Mouse (Mus musculus) heart, embryonic 11.5 days (tissue): Measurements from ENCODE around the gene Glis1. TPM values are rescaled to one million over a fixed set of nuclear protein-coding genes. Genes with fewer than 3 reads are reported as not detected.

ENCODE experiments used
- ATAC-seq: fragments of 200-750 bp; cut with Nextera tagmentation; replicated peaks from 2 replicates; pipeline ENCODE4 v1.8.0; 2017; ENCODE audit warnings: moderate library complexity; ENCODE audit not compliant: insufficient number of reproducible peaks, low FRiP score, low TSS enrichment
- H3K27ac ChIP-seq: fragments of 300-500 bp; sonication (generic); 2 replicates; pipeline ENCODE4 v1.5.1; 2014; ENCODE audit warnings: mild to moderate bottlenecking, low read depth, low read length
- H3K27me3 ChIP-seq: fragments of 300-500 bp; sonication (generic); 2 replicates; pipeline ENCODE4 v1.6.1; 2014; ENCODE audit warnings: mild to moderate bottlenecking, low read length, mixed read lengths; ENCODE audit not compliant: control insufficient read depth, insufficient read depth
- H3K36me3 ChIP-seq: fragments of 300-500 bp; sonication (generic); 2 replicates; pipeline ENCODE4 v1.6.1; 2014; ENCODE audit warnings: mild to moderate bottlenecking, low read length, moderate library complexity, mixed read lengths; ENCODE audit not compliant: control insufficient read depth, insufficient read depth
- H3K4me1 ChIP-seq: fragments of 300-500 bp; sonication (generic); 2 replicates; pipeline ENCODE4 v1.6.1; 2014; ENCODE audit warnings: low read length; ENCODE audit not compliant: control insufficient read depth, insufficient read depth
- H3K4me2 ChIP-seq: fragments of 300-500 bp; sonication (generic); 2 replicates; pipeline ENCODE4 v1.6.1; 2014; ENCODE audit warnings: mild to moderate bottlenecking, moderate library complexity
- H3K4me3 ChIP-seq: fragments of 300-500 bp; sonication (generic); 2 replicates; pipeline ENCODE4 v1.5.1; 2014; ENCODE audit warnings: low read depth, low read length
- H3K9ac ChIP-seq: fragments of 300-500 bp; sonication (generic); 2 replicates; pipeline ENCODE4 v1.6.1; 2014; ENCODE audit warnings: mild to moderate bottlenecking, low read depth, low read length, moderate library complexity
- H3K9me3 ChIP-seq: fragments of 300-500 bp; sonication (generic); replicated peaks from 2 replicates; pipeline ENCODE4 v1.6.1; 2016; ENCODE audit warnings: low read length; ENCODE audit not compliant: control insufficient read depth
- WGBS: fragments of 180-500 bp; shearing (Covaris S2); extraction: QIAGEN DNeasy Blood & Tissue Kit; methylation state at CpG from one replicate; pipeline ENCODE4 v1.1.7; 2014; ENCODE audit not compliant: insufficient replicate concordance; 5-methylcytosine and 5-hydroxymethylcytosine counted together
- polyA plus RNA-seq: library from polyadenylated mRNA; unstranded; fragments of >200 nt; fragmentation: Nextera tagmentation; extraction: Ambion mirVana; gene quantifications from 2 replicates; pipeline ENCODE4 v1.2.1, GENCODE M21; 2014

The Glis1 gene
- polyA plus RNA-seq, 1 experiment from 2014 or later = 0.94 TPM

- 94% methylated on average over 2 of the region's 2 CpGs for WGBS
- no peak for ATAC-seq
- H3K27ac ChIP-seq = no peak overlapping the region
Observed at GRCm38 (mm10) chr4:107668514-107668913, 234.1 kb downstream of the Glis1 start.

DNA sequence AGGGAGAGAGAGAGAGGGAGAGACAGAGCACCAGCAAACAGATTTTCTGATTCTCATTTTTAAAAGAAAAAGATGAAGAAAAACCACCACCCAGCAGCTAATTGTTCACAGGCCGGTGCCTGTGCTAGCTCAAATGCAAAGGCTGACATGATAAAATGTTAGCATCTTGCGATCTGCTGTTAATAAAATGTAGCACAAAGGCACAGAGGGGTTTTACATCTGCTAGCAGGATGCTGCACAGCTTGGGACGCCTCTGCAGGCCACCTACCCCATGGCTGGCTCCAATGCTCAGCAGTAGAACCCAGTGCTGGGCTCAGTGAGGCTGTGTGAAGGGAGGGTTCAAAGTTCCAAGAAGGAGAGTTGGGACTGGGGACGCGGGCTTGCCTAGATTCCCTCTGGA lies 236.3 kb downstream of the Glis1 start:
- H3K9me3 ChIP-seq = no peaks in the 10 kb centered on the region
- H3K4me3 ChIP-seq = no peak overlapping the region
- H3K9ac ChIP-seq = no peak overlapping the region
- peaks cover 3% of the 10 kb centered on the region; the same call in 1 of the 2 replicates for H3K4me1 ChIP-seq
- ATAC-seq = no peak
- H3K36me3 ChIP-seq = no peaks in the 10 kb centered on the region
- 64% methylated on average over 5 of the region's 5 CpGs for WGBS
- H3K27me3 ChIP-seq = peaks cover 27% of the 10 kb centered on the region
- H3K27ac ChIP-seq = no peak overlapping the region
- H3K4me2 ChIP-seq = no peak overlapping the region

More at GRCm38 (mm10) chr4:107668514-107668913, 234.1 kb downstream of the Glis1 start:
- Histone ChIP-seq H3K27me3 (peaks cover 21% of the 10 kb centered on the region), H3K4me3 (no peak overlapping the region), H3K9ac (no peak overlapping the region), H3K4me1 (no peaks in the 10 kb centered on the region), H3K9me3 (no peaks in the 10 kb centered on the region), H3K36me3 (no peaks in the 10 kb centered on the region), H3K4me2 (no peak overlapping the region)

DNA sequence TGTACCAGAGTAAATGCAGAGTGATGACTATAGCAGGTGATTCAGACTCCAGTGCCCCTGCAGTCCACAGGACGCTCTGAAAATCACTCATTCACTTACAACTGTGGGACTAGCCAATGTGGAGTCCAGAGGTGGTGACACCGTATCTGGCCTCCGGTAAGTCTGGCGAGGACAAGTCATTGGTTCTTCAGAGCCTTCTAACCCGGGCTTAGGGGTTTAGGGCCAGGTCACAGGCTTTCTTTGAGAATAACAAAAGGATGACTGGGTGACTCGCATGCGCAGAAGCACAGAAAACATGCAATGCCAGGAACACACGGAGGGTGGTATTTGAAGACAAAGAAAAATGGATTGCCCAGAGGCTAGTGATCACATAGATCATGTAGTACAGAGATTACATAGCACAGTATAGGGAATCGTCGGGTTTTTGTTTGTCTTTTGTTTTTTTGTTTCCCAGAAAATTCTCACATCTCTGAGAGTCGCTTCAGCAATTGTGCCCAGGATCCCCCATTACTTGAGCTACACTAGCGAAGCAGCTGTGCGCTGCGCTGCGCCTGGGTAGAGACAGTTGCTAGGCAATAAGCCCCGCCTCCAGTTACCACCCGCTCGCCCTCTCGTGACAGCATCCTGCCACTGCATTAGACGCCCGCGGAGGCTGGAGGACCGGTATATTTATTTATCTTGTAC lies 239.4 kb downstream of the Glis1 start:
- Histone ChIP-seq H3K4me1 (peaks cover 3% of the 10 kb centered on the region; the same call in 1 of the 2 replicates), H3K27ac (no peak overlapping the region), H3K27me3 (peaks cover 27% of the 10 kb centered on the region), H3K4me2 (no peak overlapping the region; the same call in 1 of the 2 replicates), H3K36me3 (no peaks in the 10 kb centered on the region), H3K9ac (no peak overlapping the region; the same call in 1 of the 2 replicates), H3K9me3 (no peaks in the 10 kb centered on the region), H3K4me3 (no peak overlapping the region)
- WGBS = 22% methylated on average over 23 of the region's 23 CpGs
- ATAC-seq = 0 out of 2 replicates have a peak, but pooled peaks have one; percentile 42

GRCm38 (mm10) chr4:107674322-107674644 lies 239.9 kb downstream of the Glis1 start:
- 27% methylated on average over 5 of the region's 5 CpGs for WGBS
- H3K9me3 ChIP-seq = no peaks in the 10 kb centered on the region
- H3K4me2 ChIP-seq = no peak overlapping the region; the same call in 1 of the 2 replicates
- no peak overlapping the region; the same call in 1 of the 2 replicates for H3K9ac ChIP-seq
- H3K36me3 ChIP-seq = no peaks in the 10 kb centered on the region
- H3K4me1 ChIP-seq = peaks cover 3% of the 10 kb centered on the region; the same call in 1 of the 2 replicates
- peaks cover 27% of the 10 kb centered on the region for H3K27me3 ChIP-seq
- H3K4me3 ChIP-seq = no peak overlapping the region
- H3K27ac ChIP-seq = no peak overlapping the region
- no peak for ATAC-seq

DNA sequence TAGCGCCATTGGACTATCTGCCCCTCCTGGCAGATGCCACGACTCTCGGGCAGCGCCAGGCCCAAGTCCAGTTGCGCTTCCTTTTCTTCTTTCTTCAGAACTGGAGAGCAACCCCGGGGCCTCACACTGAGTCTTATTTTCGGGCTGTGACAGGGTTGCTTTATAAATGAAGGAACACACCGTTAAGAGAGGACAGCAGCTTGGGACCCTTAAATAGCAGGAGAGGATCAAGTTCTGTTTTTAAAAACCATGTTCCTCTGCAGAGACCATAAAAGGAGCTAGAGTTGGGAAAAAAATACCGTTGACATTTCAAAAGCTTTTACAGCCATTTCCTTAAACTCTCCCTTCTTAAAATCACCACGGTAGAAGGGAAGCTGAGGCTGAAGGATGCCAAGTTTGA lies 241.3 kb downstream of the Glis1 start:
- WGBS = 60% methylated on average over 10 of the region's 10 CpGs
- Histone ChIP-seq H3K4me1 (peaks cover 10% of the 10 kb centered on the region), H3K27ac (no peak overlapping the region), H3K27me3 (peaks cover 27% of the 10 kb centered on the region), H3K4me3 (no peak overlapping the region), H3K9ac (no peak overlapping the region), H3K4me2 (no peak overlapping the region), H3K9me3 (no peaks in the 10 kb centered on the region), H3K36me3 (no peaks in the 10 kb centered on the region)
- ATAC-seq = no peak

- H3K9ac ChIP-seq = no peak overlapping the region
- ATAC-seq = no peak
- H3K27ac ChIP-seq = no peak overlapping the region
- no peak overlapping the region for H3K4me2 ChIP-seq
- WGBS = 29% methylated on average over 15 of the region's 15 CpGs
- H3K27me3 ChIP-seq = peaks cover 6% of the 10 kb centered on the region
- no peak overlapping the region for H3K4me3 ChIP-seq
- no peaks in the 10 kb centered on the region for H3K36me3 ChIP-seq
- H3K4me1 ChIP-seq = peaks cover 13% of the 10 kb centered on the region
- no peaks in the 10 kb centered on the region for H3K9me3 ChIP-seq
Observed at GRCm38 (mm10) chr4:107680311-107681098, 246.1 kb downstream of the Glis1 start.

- Histone ChIP-seq H3K4me3 (no peak overlapping the region), H3K4me2 (no peak overlapping the region), H3K27me3 (peaks cover 6% of the 10 kb centered on the region), H3K9me3 (no peaks in the 10 kb centered on the region), H3K4me1 (peaks cover 13% of the 10 kb centered on the region), H3K9ac (no peak overlapping the region), H3K36me3 (no peaks in the 10 kb centered on the region), H3K27ac (no peak overlapping the region)
- WGBS = 46% methylated on average over 9 of the region's 9 CpGs
- ATAC-seq = no peak
Observed at GRCm38 (mm10) chr4:107681099-107681849, 246.9 kb downstream of the Glis1 start.

DNA sequence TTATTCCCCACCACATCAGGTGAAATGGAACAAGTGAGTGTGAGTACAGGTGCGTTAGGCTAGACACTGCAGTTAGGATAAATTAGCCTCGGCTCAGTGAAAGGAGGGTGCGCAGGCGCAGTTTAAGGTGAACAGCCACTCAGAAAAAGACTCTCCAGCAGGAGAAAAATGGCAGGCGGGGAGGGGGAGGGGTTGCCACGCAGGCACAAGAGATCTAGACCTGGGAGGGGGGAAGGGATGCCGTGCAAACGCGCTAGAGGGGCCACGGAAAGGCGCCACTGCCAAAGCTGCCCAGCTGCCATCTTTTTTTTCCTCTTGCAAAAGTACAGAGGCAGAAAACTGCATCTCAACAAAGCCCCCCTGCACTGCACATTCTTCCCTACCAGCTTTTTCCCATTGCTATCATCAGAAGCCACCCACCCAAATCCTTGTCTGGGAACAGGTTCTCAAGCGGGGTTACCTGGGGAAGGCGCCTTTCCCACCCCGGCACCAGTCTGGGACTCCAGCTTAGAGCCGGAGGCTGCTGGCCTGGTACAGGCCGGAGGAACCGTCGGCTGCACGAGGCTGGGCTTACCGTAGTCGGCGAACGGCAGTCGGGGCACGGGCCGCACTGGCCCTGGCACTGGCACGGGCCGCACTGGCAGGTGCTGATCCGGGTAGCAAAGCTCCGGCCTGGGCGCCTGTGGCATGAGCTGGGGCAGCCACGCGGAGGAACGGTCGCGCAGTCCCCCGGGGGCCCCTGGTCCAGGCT lies 248.8 kb downstream of the Glis1 start:
- no peak overlapping the region for H3K9ac ChIP-seq
- WGBS = 77% methylated on average over 37 of the region's 37 CpGs

More for the DNA sequence above, 248.8 kb downstream of the Glis1 start:
- Histone ChIP-seq H3K4me3 (no peak overlapping the region), H3K4me2 (no peak overlapping the region), H3K27me3 (peaks cover 6% of the 10 kb centered on the region), H3K36me3 (no peaks in the 10 kb centered on the region), H3K9me3 (no peaks in the 10 kb centered on the region), H3K27ac (no peak overlapping the region), H3K4me1 (peaks cover 21% of the 10 kb centered on the region)
- 0 out of 2 replicates have a peak, but pooled peaks have one; percentile 26 for ATAC-seq
